Mouse (Mus musculus): ENCODE data around the gene Ptpn13. TPM values are rescaled to one million over a fixed set of nuclear protein-coding genes. Genes with fewer than 3 reads are reported as not detected.

Gene Ptpn13
- polyA plus RNA-seq, 1 experiment from 2014 or later: 14.9 TPM

DNA sequence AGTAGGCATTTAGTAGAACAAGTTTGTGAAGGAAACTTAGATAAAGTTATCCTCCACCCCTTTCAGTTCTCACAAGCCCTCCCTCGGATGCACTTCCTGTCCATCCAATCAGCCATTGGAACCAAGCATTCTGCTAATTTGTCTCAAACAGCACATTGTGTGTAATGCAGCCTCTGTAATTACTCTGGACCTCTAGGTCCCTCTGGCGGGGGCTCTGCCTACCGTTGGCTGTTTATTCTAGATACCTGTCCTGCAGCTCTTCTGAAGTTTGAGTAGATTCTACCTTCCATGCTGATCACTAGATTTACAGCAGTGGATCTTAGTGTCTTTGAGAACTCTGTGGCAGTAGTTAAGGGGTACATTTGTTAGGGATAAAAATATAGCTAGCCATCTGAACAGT, 109.5 kb downstream of the Ptpn13 start:
- 44% methylated on average over 3 of the region's 3 CpGs for WGBS
- Histone ChIP-seq H3K4me2 (ENCODE audit: low read depth, low read length) (no peak overlapping the region), H3K4me1 (replicated peaks; ENCODE audit: control insufficient read depth, insufficient read depth, low read length) (no peaks in the 10 kb centered on the region), H3K27ac (ENCODE audit: low read length) (no peak overlapping the region), H3K36me3 (ENCODE audit: control insufficient read depth, insufficient read depth, low read length) (peaks cover 12% of the 10 kb centered on the region), H3K27me3 (ENCODE audit: control insufficient read depth, insufficient read depth, low read depth, low read length) (no peaks in the 10 kb centered on the region), H3K4me3 (ENCODE audit: low read length) (no peak overlapping the region), H3K9ac (ENCODE audit: low read length) (no peak overlapping the region), H3K9me3 (ENCODE audit: control insufficient read depth, low read length) (no peaks in the 10 kb centered on the region)
- ATAC-seq (ENCODE audit: low read depth): no peak

DNA sequence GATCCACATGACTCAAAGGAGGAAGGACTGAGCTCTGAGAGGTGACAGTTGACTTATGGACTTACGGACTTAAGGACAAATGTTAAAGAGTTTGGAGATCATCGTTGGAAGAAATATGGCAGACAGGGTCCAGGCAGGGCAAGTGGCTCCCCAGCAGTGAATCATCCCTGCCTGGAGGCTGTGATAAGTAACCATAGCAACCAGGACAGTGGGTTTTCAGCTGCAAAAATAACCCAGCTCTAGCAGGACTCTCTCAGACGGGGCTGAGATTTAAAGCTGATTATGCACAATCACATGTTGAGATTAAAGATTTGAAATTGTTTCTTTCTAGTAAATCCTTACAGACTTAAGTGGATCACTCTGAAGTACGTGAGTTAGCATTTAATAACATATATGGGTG, 112.4 kb downstream of the Ptpn13 start:
- no peak for ATAC-seq (ENCODE audit: low read depth)
- Histone ChIP-seq H3K4me1 (replicated peaks; ENCODE audit: control insufficient read depth, insufficient read depth, low read length) (no peaks in the 10 kb centered on the region), H3K27me3 (ENCODE audit: control insufficient read depth, insufficient read depth, low read depth, low read length) (no peaks in the 10 kb centered on the region), H3K27ac (ENCODE audit: low read length) (no peak overlapping the region), H3K36me3 (ENCODE audit: control insufficient read depth, insufficient read depth, low read length) (peaks cover 15% of the 10 kb centered on the region), H3K9ac (ENCODE audit: low read length) (no peak overlapping the region), H3K4me2 (ENCODE audit: low read depth, low read length) (no peak overlapping the region), H3K9me3 (ENCODE audit: control insufficient read depth, low read length) (no peaks in the 10 kb centered on the region), H3K4me3 (ENCODE audit: low read length) (no peak overlapping the region)
- WGBS: 67% methylated on average over 4 of the region's 4 CpGs

DNA sequence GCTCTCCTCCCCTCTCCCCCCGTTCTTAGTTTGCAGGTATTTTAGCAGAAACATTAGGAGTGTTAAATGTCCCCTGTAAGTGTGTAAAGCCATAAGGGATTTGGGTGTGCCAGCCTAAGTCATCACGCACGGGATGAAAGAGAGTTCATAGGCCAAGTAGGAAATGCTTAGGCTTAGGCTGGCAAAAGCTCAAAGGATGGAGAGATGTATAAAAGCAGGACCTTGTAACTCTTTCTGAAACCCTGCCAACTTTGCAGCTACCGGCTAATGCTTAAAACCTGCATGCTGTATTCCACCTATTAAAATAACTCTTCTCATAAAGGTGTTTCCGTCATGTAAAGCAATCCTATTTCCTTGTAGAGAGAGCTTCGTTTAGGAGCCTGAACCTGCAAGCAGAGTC, 115.6 kb downstream of the Ptpn13 start:
- Histone ChIP-seq H3K4me2 (ENCODE audit: low read depth, low read length) (no peak overlapping the region), H3K4me3 (ENCODE audit: low read length) (no peak overlapping the region), H3K9ac (ENCODE audit: low read length) (no peak overlapping the region), H3K27me3 (ENCODE audit: control insufficient read depth, insufficient read depth, low read depth, low read length) (no peaks in the 10 kb centered on the region), H3K4me1 (replicated peaks; ENCODE audit: control insufficient read depth, insufficient read depth, low read length) (no peaks in the 10 kb centered on the region), H3K9me3 (ENCODE audit: control insufficient read depth, low read length) (no peaks in the 10 kb centered on the region), H3K27ac (ENCODE audit: low read length) (no peak overlapping the region), H3K36me3 (ENCODE audit: control insufficient read depth, insufficient read depth, low read length) (peaks cover 11% of the 10 kb centered on the region)
- no peak for ATAC-seq (ENCODE audit: low read depth)
- WGBS: 77% methylated on average over 6 of the region's 6 CpGs

DNA sequence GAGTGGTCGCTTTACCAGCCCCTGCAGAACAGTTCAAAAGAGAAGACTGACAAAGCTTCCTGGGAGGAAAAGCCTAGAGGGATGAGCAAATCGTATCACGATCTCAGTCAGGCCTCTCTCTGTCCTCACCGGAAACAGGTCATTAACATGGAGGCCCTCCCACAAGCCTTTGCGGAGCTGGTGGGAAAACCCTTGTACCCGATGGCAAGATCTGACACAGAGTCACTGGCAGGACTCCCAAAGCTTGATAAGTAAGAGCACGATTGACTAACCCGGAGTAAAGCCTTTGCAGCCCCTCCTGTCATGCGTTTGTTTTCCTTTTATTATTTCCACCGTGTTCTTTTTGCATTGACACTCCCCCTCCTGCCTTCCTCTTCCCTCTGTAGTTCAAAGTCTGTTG, 116.1 kb downstream of the Ptpn13 start:
- Histone ChIP-seq H3K4me1 (replicated peaks; ENCODE audit: control insufficient read depth, insufficient read depth, low read length) (no peaks in the 10 kb centered on the region), H3K27me3 (ENCODE audit: control insufficient read depth, insufficient read depth, low read depth, low read length) (no peaks in the 10 kb centered on the region), H3K9ac (ENCODE audit: low read length) (no peak overlapping the region), H3K4me2 (ENCODE audit: low read depth, low read length) (no peak overlapping the region), H3K36me3 (ENCODE audit: control insufficient read depth, insufficient read depth, low read length) (peaks cover 9% of the 10 kb centered on the region), H3K9me3 (ENCODE audit: control insufficient read depth, low read length) (no peaks in the 10 kb centered on the region), H3K27ac (ENCODE audit: low read length) (no peak overlapping the region), H3K4me3 (ENCODE audit: low read length) (no peak overlapping the region)
- WGBS: 54% methylated on average over 10 of the region's 10 CpGs
- no peak for ATAC-seq (ENCODE audit: low read depth)

DNA sequence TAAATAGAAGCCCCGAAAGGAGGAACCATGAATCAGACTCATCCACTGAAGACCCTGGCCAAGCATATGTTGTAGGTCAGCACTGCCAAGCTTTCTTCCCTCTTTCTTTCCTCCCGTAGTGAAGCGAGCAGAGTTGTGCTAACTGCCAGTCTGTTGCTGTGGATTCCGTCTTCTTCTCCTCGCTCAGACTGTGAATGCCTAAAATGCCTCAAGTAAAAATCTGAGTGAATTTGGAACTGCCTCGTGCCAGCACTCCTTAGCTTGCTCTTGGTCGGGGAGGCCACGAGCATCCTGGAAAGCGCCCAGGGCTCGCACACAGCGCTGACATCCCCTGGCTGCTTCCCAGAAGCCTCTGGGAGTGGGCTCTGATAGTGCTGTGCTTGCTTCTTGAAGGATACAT, 116.5 kb downstream of the Ptpn13 start:
- Histone ChIP-seq H3K4me3 (ENCODE audit: low read length) (no peak overlapping the region), H3K36me3 (ENCODE audit: control insufficient read depth, insufficient read depth, low read length) (peaks cover 9% of the 10 kb centered on the region), H3K4me2 (ENCODE audit: low read depth, low read length) (no peak overlapping the region), H3K9me3 (ENCODE audit: control insufficient read depth, low read length) (no peaks in the 10 kb centered on the region), H3K27me3 (ENCODE audit: control insufficient read depth, insufficient read depth, low read depth, low read length) (no peaks in the 10 kb centered on the region), H3K4me1 (replicated peaks; ENCODE audit: control insufficient read depth, insufficient read depth, low read length) (no peaks in the 10 kb centered on the region), H3K9ac (ENCODE audit: low read length) (no peak overlapping the region), H3K27ac (ENCODE audit: low read length) (no peak overlapping the region)
- 75% methylated on average over 11 of the region's 11 CpGs for WGBS
- ATAC-seq (ENCODE audit: low read depth): no peak; the same call in 1 of the 2 replicates

DNA sequence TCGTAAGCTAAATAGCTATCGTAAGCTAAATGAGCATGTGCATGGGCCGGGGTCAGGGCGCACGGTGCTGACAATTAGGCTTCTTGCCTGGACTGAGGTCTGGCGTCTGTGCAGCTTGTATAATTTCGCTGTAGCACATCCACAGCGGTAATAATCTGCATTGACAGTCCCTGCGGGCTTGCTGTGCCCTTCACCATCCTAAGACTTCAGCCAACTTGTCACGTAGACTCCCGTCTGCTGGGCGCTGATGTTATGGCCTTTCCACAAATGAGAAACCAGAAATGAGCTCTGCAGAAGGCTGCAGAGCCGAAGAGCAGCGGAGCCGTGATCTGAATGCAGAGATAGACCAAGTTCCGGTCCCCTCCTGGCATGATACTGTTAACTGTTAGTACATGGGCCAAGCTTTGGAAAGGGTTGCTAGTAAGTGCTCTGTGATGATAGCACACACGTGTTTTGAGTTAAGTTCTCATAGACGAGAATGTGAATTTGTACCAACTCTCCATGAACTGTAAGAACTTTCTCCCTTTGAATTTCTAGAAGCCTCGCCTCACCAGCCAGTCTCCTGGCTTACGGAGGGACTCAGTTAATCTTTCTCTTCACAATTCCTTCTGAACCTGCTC, 120.5 kb downstream of the Ptpn13 start:
- H3K9me3 ChIP-seq (ENCODE audit: control insufficient read depth, low read length): no peaks in the 10 kb centered on the region
- H3K4me3 ChIP-seq (ENCODE audit: low read length): no peak overlapping the region
- ATAC-seq (ENCODE audit: low read depth): no peak
- WGBS: 89% methylated on average over 20 of the region's 20 CpGs
- H3K4me2 ChIP-seq (ENCODE audit: low read depth, low read length): no peak overlapping the region
- no peaks in the 10 kb centered on the region for H3K27me3 ChIP-seq (ENCODE audit: control insufficient read depth, insufficient read depth, low read depth, low read length)
- peaks cover 7% of the 10 kb centered on the region; the same call in 1 of the 2 replicates for H3K36me3 ChIP-seq (ENCODE audit: control insufficient read depth, insufficient read depth, low read length)
- no peak overlapping the region for H3K27ac ChIP-seq (ENCODE audit: low read length)
- H3K4me1 ChIP-seq (replicated peaks; ENCODE audit: control insufficient read depth, insufficient read depth, low read length): no peaks in the 10 kb centered on the region
- H3K9ac ChIP-seq (ENCODE audit: low read length): no peak overlapping the region

DNA sequence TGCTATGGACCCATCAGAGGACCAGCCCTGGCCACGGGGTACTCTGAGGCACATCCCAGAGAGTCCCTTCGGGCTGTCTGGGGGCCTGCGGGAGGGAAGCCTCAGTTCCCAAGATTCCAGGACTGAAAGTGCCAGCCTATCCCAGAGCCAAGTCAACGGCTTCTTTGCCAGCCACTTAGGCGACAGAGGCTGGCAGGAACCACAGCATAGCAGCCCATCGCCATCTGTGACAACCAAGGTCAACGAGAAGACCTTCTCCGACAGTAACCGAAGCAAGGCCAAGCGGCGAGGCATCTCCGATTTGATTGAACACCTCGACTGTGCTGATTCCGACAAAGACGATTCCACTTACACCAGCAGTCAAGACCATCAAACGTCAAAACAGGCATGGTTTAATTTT, 129.8 kb downstream of the Ptpn13 start:
- 90% methylated on average over 16 of the region's 16 CpGs for WGBS
- H3K9ac ChIP-seq (ENCODE audit: low read length): no peak overlapping the region
- H3K4me2 ChIP-seq (ENCODE audit: low read depth, low read length): no peak overlapping the region
- no peak overlapping the region for H3K4me3 ChIP-seq (ENCODE audit: low read length)
- H3K4me1 ChIP-seq (replicated peaks; ENCODE audit: control insufficient read depth, insufficient read depth, low read length): no peaks in the 10 kb centered on the region
- H3K27me3 ChIP-seq (ENCODE audit: control insufficient read depth, insufficient read depth, low read depth, low read length): no peaks in the 10 kb centered on the region
- ATAC-seq (ENCODE audit: low read depth): no peak
- peaks cover 8% of the 10 kb centered on the region for H3K36me3 ChIP-seq (ENCODE audit: control insufficient read depth, insufficient read depth, low read length)
- H3K9me3 ChIP-seq (ENCODE audit: control insufficient read depth, low read length): no peaks in the 10 kb centered on the region
- H3K27ac ChIP-seq (ENCODE audit: low read length): no peak overlapping the region

DNA sequence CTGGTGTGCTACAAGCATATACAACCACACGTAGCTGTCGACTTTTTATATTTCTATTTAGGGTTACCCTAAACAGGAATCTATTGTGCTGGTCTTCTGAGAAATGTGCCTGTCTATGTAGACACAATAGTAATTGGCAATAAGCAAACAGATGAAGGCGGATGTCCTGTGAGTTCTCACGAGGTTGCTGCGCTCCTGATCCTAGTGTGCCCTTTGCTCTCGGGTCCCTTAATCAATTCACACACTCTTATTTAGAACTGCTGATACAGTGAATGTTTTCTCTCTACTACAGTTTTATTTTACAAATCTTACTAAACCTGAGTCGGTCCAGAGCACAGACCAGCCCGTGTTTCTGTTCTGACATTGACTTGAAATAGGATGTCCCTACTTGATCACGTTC, 135.6 kb downstream of the Ptpn13 start:
- no peak overlapping the region for H3K9ac ChIP-seq (ENCODE audit: low read length)
- no peak for ATAC-seq (ENCODE audit: low read depth)
- peaks cover 24% of the 10 kb centered on the region for H3K36me3 ChIP-seq (ENCODE audit: control insufficient read depth, insufficient read depth, low read length)
- WGBS: 86% methylated on average over 9 of the region's 9 CpGs
- no peak overlapping the region for H3K4me2 ChIP-seq (ENCODE audit: low read depth, low read length)
- H3K4me3 ChIP-seq (ENCODE audit: low read length): no peak overlapping the region
- no peaks in the 10 kb centered on the region for H3K27me3 ChIP-seq (ENCODE audit: control insufficient read depth, insufficient read depth, low read depth, low read length)
- H3K4me1 ChIP-seq (replicated peaks; ENCODE audit: control insufficient read depth, insufficient read depth, low read length): no peaks in the 10 kb centered on the region
- no peak overlapping the region for H3K27ac ChIP-seq (ENCODE audit: low read length)
- H3K9me3 ChIP-seq (ENCODE audit: control insufficient read depth, low read length): no peaks in the 10 kb centered on the region

DNA sequence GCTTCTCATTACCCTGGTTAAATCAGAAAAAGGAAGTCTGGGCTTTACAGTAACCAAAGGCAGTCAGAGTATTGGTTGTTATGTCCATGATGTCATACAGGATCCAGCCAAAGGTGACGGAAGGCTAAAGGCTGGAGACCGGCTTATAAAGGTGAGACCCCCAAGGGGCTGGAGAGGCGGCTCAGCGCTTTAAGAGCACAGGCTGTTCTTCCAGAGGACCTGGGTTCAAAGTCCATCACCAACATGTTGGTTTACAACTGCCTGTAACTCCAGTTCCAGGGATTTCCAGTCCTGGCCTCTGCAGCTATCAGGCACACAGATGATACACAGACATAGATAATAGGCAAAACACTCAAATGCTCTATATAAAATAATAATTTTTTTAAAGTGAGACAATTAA, 143.0 kb downstream of the Ptpn13 start:
- Histone ChIP-seq H3K4me1 (replicated peaks; ENCODE audit: control insufficient read depth, insufficient read depth, low read length) (no peaks in the 10 kb centered on the region), H3K9me3 (ENCODE audit: control insufficient read depth, low read length) (no peaks in the 10 kb centered on the region), H3K4me2 (ENCODE audit: low read depth, low read length) (no peak overlapping the region), H3K36me3 (ENCODE audit: control insufficient read depth, insufficient read depth, low read length) (peaks cover 16% of the 10 kb centered on the region), H3K4me3 (ENCODE audit: low read length) (no peak overlapping the region), H3K27ac (ENCODE audit: low read length) (no peak overlapping the region), H3K9ac (ENCODE audit: low read length) (no peak overlapping the region), H3K27me3 (ENCODE audit: control insufficient read depth, insufficient read depth, low read depth, low read length) (no peaks in the 10 kb centered on the region)
- no peak for ATAC-seq (ENCODE audit: low read depth)
- WGBS: 82% methylated on average over 4 of the region's 4 CpGs

DNA sequence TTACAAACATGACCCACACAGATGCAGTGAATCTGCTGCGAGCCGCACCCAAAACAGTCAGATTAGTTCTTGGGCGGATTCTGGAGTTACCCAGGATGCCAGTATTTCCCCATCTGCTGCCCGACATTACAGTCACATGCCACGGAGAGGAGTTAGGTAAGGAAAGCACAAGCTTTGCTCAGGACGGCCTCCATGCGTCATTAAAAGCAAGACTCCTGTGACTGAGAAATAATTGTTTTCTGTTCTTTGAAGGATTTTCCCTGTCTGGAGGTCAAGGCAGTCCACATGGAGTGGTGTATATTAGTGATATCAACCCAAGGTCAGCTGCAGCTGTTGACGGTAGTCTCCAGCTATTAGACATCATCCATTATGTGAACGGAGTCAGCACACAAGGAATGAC, 144.5 kb downstream of the Ptpn13 start:
- 89% methylated on average over 9 of the region's 9 CpGs for WGBS
- no peak for ATAC-seq (ENCODE audit: low read depth)
- H3K36me3 ChIP-seq (ENCODE audit: control insufficient read depth, insufficient read depth, low read length): peaks cover 14% of the 10 kb centered on the region

More for the DNA sequence above, 144.5 kb downstream of the Ptpn13 start:
- Histone ChIP-seq H3K9ac (ENCODE audit: low read length) (no peak overlapping the region), H3K4me2 (ENCODE audit: low read depth, low read length) (no peak overlapping the region), H3K4me1 (replicated peaks; ENCODE audit: control insufficient read depth, insufficient read depth, low read length) (no peaks in the 10 kb centered on the region), H3K4me3 (ENCODE audit: low read length) (no peak overlapping the region), H3K27ac (ENCODE audit: low read length) (no peak overlapping the region), H3K27me3 (ENCODE audit: control insufficient read depth, insufficient read depth, low read depth, low read length) (no peaks in the 10 kb centered on the region), H3K9me3 (ENCODE audit: control insufficient read depth, low read length) (no peaks in the 10 kb centered on the region)
